ENCODE assay signal across 18 mouse cellular contexts in genomic region chr14:61783206-61783605, GRCm38 (mm10).
DNase-seq lines count a peak whose midpoint lies in the region; ATAC-seq lines count a peak whose summit lies in the region.
"Had no signal": no experiment of that assay in that cellular context is flagged by ENCODE, and none has a peak within 500 bp of the region (broad histone marks: within the 10 kb centered on the region; RNA-seq: fewer than 3 reads in every experiment).

No protein-coding gene starts in this region.

- no peak overlapping the region for H3K4me3 ChIP-seq in heart, embryonic 12.5 days

- ATAC-seq in heart, embryonic 12.5 days (ENCODE audit: insufficient number of reproducible peaks, low FRiP score), result no peak
- ATAC-seq: activated CD4-positive, CD25-positive, alpha-beta regulatory T cell, adult 4 months; CD4-positive, CD25-positive, alpha-beta regulatory T cell, adult 4 months; Patski had no signal

- DNase-seq in adrenal gland, postnatal 25 days, result peak; percentile 16
- DNase-seq in adrenal gland, postnatal 14 days, result no peak
- peak; percentile 75 for DNase-seq in heart, adult 11 months
- DNase-seq: adrenal gland, adult 2 months; adrenal gland, adult 8-10 months; adrenal gland, postnatal 10 days; B cell, adult 2 months; cerebellum, adult 11 months; cerebellum, adult 11-12 months; cerebellum, adult 18-20 months; cerebellum, adult 2 months; cerebellum, adult 8-10 months had no signal

- no peaks in the 10 kb centered on the region for H3K27me3 ChIP-seq in heart, embryonic 12.5 days (replicated peaks)
- H3K27me3 ChIP-seq: CH12.LX, Patski had no signal

- no peaks in the 10 kb centered on the region for H3K4me1 ChIP-seq in heart, embryonic 12.5 days (replicated peaks)

- no peak overlapping the region for H3K4me2 ChIP-seq in heart, embryonic 12.5 days

- H3K9ac ChIP-seq in heart, embryonic 12.5 days, result no peak overlapping the region

- no peak overlapping the region for H3K27ac ChIP-seq in heart, embryonic 12.5 days (ENCODE audit: poor library complexity, severe bottlenecking)

- no peaks in the 10 kb centered on the region for H3K36me3 ChIP-seq in heart, embryonic 12.5 days
- H3K36me3 ChIP-seq: G1E had no signal

- 75% methylated on average over 3 of the region's 3 CpGs for WGBS in heart, embryonic 12.5 days

- no peaks in the 10 kb centered on the region for H3K9me3 ChIP-seq in heart, embryonic 12.5 days (replicated peaks)
- H3K9me3 ChIP-seq: G1E had no signal
